Mouse (Mus musculus) hindbrain, postnatal 0 days (tissue): ENCODE results near the gene Mthfs. TPM values are rescaled to one million over a fixed set of nuclear protein-coding genes. Genes with fewer than 3 reads are reported as not detected.
A peak's percentile ranks its signal among the peaks of the same experiment; 100 is the strongest.
"Not testable (repeated sequence)": the region's sequence is repeated elsewhere in the genome, so short reads cannot be mapped to it uniquely, and the experiment has no call there.

ENCODE experiments used
- ATAC-seq: fragments of 200-750 bp; cut with Nextera tagmentation; 2 replicates; pipeline ENCODE4 v1.8.0; 2017; ENCODE audit warnings: mild to moderate bottlenecking, moderate TSS enrichment, moderate library complexity
- DNase-seq: peaks from one replicate; pipeline ENCODE4 v3.0.0-alpha.2; 2015; ENCODE audit warnings: low spot score
- H3K27ac ChIP-seq: fragments of 300-500 bp; sonication (generic); 2 replicates; pipeline ENCODE4 v1.5.1; 2014; ENCODE audit warnings: mild to moderate bottlenecking
- H3K27me3 ChIP-seq: fragments of 300-500 bp; sonication (generic); 2 replicates; pipeline ENCODE4 v1.6.1; 2014; ENCODE audit warnings: low read length, mixed read lengths; ENCODE audit not compliant: insufficient read depth
- H3K36me3 ChIP-seq: fragments of 300-500 bp; sonication (generic); 2 replicates; pipeline ENCODE4 v1.6.1; 2014; ENCODE audit warnings: low read length, mixed read lengths; ENCODE audit not compliant: insufficient read depth
- H3K4me1 ChIP-seq: fragments of 300-500 bp; sonication (generic); 2 replicates; pipeline ENCODE4 v1.6.1; 2014; ENCODE audit warnings: antibody characterized with exemption, low read length, mixed read lengths; ENCODE audit not compliant: insufficient read depth
- H3K4me2 ChIP-seq: fragments of 300-500 bp; sonication (generic); 2 replicates; pipeline ENCODE4 v1.6.1; 2014; ENCODE audit warnings: low read depth, mild to moderate bottlenecking, low read length, moderate library complexity, mixed read lengths
- H3K4me3 ChIP-seq: fragments of 300-500 bp; sonication (generic); 2 replicates; pipeline ENCODE4 v1.5.1; 2014; ENCODE audit warnings: low read length
- H3K9ac ChIP-seq: fragments of 300-500 bp; sonication (generic); replicated peaks from 2 replicates; pipeline ENCODE4 v1.6.1; 2014; ENCODE audit warnings: mild to moderate bottlenecking, low read length, moderate library complexity, mixed read lengths
- H3K9me3 ChIP-seq: fragments of 300-500 bp; sonication (generic); 2 replicates; pipeline ENCODE4 v1.6.1; 2016; ENCODE audit warnings: low read length, mixed read lengths
- CTCF ChIP-seq: IDR thresholded peaks from 2 replicates; pipeline ENCODE4 v1.5.1; 2016; ENCODE audit warnings: antibody characterized with exemption, control low read depth, low read depth
- WGBS: fragments of 180-500 bp; shearing (Covaris S2); extraction: QIAGEN DNeasy Blood & Tissue Kit; methylation state at CpG from one replicate; pipeline ENCODE4 v1.1.7; 2014; 5-methylcytosine and 5-hydroxymethylcytosine counted together
- polyA plus RNA-seq: library from polyadenylated mRNA; unstranded; fragments of >200 nt; fragmentation: Nextera tagmentation; extraction: Ambion mirVana; gene quantifications from 2 replicates; pipeline ENCODE4 v1.2.1, GENCODE M21; 2015
- total RNA-seq: library from RNA; depleted of rRNA; stranded (reverse); fragments of >200 nt; gene quantifications from 2 replicates; pipeline ENCODE4 v1.2.3, GENCODE M21; 2014

The Mthfs gene
- total and polyA plus RNA-seq, 2 experiments from 2014 or later: 5.3 to 22.5 TPM

DNA sequence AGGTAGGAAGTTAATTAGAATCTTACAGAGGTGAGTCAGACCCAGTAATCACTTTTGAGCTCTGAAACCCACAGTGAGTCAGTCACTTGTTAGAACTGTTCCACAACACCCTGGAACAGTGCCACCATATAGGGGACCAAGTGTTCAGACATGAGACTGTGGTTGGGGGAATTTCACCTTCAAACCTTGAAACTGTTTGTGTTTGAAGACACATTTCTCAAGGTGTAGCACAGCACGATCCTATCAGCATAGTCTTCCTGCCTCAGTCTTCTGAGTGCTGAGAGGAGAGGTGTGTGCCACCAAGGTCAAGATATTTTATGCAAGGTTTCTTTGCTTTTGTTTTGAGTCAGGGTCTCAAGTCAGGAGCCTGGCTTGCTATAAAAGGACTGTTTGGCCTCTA lies 1.5 kb upstream of the Mthfs start:
- H3K27ac ChIP-seq, H3K36me3 ChIP-seq, H3K27me3 ChIP-seq, DNase-seq, H3K4me3 ChIP-seq, H3K9me3 ChIP-seq, H3K4me1 ChIP-seq, H3K4me2 ChIP-seq, ATAC-seq, H3K9ac ChIP-seq: not testable (repeated sequence)
- WGBS: 71% methylated on average over 1 of the region's 1 CpGs

GRCm38 (mm10) chr9:89211065-89211858 lies 786 bp downstream of the Mthfs start:
- Histone ChIP-seq H3K27ac (peak overlapping the region; percentile 74; the same call in 1 of the 2 replicates), H3K4me2 (peak overlapping the region; percentile 40; the same call in 1 of the 2 replicates)
- 6% methylated on average over 15 of the region's 44 CpGs for whole genome bisulfite sequencing

DNA sequence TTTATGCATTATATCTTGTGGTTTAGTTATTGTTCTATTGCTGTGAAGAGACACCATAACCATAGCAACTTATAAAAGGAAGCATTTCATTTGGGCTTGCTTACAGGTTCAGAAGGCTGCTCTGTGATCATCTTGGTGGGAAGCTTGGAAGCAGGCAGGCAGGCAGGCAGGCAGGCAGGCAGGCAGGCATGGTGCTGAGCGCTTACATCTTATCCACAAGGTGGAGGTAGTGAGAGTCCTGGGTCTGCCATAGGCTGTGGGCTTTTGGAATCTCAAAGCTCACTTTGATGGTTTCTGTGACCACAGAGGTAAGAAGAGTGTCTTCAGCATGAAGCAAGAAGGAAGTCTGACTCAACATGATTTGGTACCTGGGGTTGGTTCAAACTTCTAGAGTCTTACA lies 2.0 kb downstream of the Mthfs start:
- H3K4me3 ChIP-seq, H3K36me3 ChIP-seq, H3K4me2 ChIP-seq, H3K27me3 ChIP-seq, ATAC-seq, H3K9me3 ChIP-seq, DNase-seq, H3K4me1 ChIP-seq, H3K9ac ChIP-seq, H3K27ac ChIP-seq: not testable (repeated sequence)
- TF ChIP-seq CTCF: peak; percentile 32; the same call in 1 of the 2 replicates
- WGBS: 45% methylated on average over 1 of the region's 1 CpGs

More at GRCm38 (mm10) chr9:89211065-89211858, 786 bp downstream of the Mthfs start:
- ATAC-seq (peak; percentile 96), DNase-seq (peak; percentile 19)
- not testable (repeated sequence) for H3K36me3 ChIP-seq, H3K9me3 ChIP-seq, H3K27me3 ChIP-seq, H3K4me1 ChIP-seq, H3K9ac ChIP-seq
- H3K4me3 ChIP-seq: peak overlapping the region; percentile 26

- not testable (repeated sequence) for H3K4me1 ChIP-seq, H3K9me3 ChIP-seq, DNase-seq, H3K4me3 ChIP-seq, H3K36me3 ChIP-seq, H3K4me2 ChIP-seq, ATAC-seq, H3K9ac ChIP-seq, H3K27me3 ChIP-seq, H3K27ac ChIP-seq
- WGBS: 75% methylated on average over 4 of the region's 4 CpGs
These were observed 7.7 kb downstream of the Mthfs start for GRCm38 (mm10) chr9:89218174-89218573.

- ATAC-seq, DNase-seq, H3K9ac ChIP-seq, H3K4me1 ChIP-seq, H3K4me3 ChIP-seq, H3K9me3 ChIP-seq, H3K27me3 ChIP-seq, H3K4me2 ChIP-seq, H3K27ac ChIP-seq, H3K36me3 ChIP-seq: not testable (repeated sequence)
- 96% methylated on average over 3 of the region's 4 CpGs for WGBS
These were observed 9.2 kb downstream of the Mthfs start for GRCm38 (mm10) chr9:89219668-89220067.

GRCm38 (mm10) chr9:89220704-89221287 lies 10.3 kb downstream of the Mthfs start:
- H3K9ac ChIP-seq, H3K27ac ChIP-seq, H3K4me2 ChIP-seq, H3K4me1 ChIP-seq, ATAC-seq, H3K27me3 ChIP-seq, DNase-seq, H3K36me3 ChIP-seq, H3K4me3 ChIP-seq, H3K9me3 ChIP-seq: not testable (repeated sequence)
- WGBS: 91% methylated on average over 6 of the region's 6 CpGs

- Histone ChIP-seq H3K27me3 (no peaks in the 10 kb centered on the region), H3K4me2 (no peak overlapping the region), H3K4me3 (no peak overlapping the region), H3K9me3 (no peaks in the 10 kb centered on the region), H3K36me3 (no peaks in the 10 kb centered on the region), H3K9ac (no peak overlapping the region), H3K4me1 (no peaks in the 10 kb centered on the region), H3K27ac (no peak overlapping the region)
- DNase-seq: peak; percentile 81
- WGBS: 54% methylated on average over 4 of the region's 4 CpGs
- peak; percentile 70 for TF ChIP-seq CTCF
- ATAC-seq: peak; percentile 78; the same call in 1 of the 2 replicates
These were observed 15.6 kb downstream of the Mthfs start for GRCm38 (mm10) chr9:89226071-89226470.
